In genomic region chr14:33824421-33824874, GRCm38 (mm10) we compare ENCODE assay signal across 8 mouse cellular contexts.
DNase-seq lines count a peak whose midpoint lies in the region; ATAC-seq lines count a peak whose summit lies in the region.

No protein-coding gene starts in this region.

- peaks cover 3 to 5% of the 10 kb centered on the region in 2 experiments; a peak in 2 of 4 replicates for H3K4me1 ChIP-seq in heart, embryonic 14.5 days (ENCODE audit: control insufficient read depth in 2 of 2, insufficient read depth in 2 of 2, low read length in 2 of 2)
- no peaks in the 10 kb centered on the region for H3K4me1 ChIP-seq in hindbrain, embryonic 11.5 days (replicated peaks; ENCODE audit: control insufficient read depth, insufficient read depth, low read length)
- peaks cover 23% of the 10 kb centered on the region for H3K4me1 ChIP-seq in limb, embryonic 12.5 days (replicated peaks)
- no peaks in the 10 kb centered on the region for H3K4me1 ChIP-seq in stomach, embryonic 15.5 days

- peak overlapping the region; percentile 36; the same call in 1 of the 2 replicates for H3K4me2 ChIP-seq in heart, embryonic 14.5 days (ENCODE audit: low read length)
- H3K4me2 ChIP-seq in hindbrain, embryonic 11.5 days (replicated peaks; ENCODE audit: low read depth, low read length) = no peak overlapping the region
- peak overlapping the region; percentile 20; the same call in 1 of the 2 replicates for H3K4me2 ChIP-seq in limb, embryonic 12.5 days
- H3K4me2 ChIP-seq in stomach, embryonic 15.5 days = no peak overlapping the region

- H3K9me3 ChIP-seq in heart, embryonic 14.5 days (ENCODE audit: control insufficient read depth, low read length) = 0 out of 2 replicates have a peak, but pooled peaks cover 2% of the 10 kb centered on the region
- H3K9me3 ChIP-seq in hindbrain, embryonic 11.5 days (ENCODE audit: control insufficient read depth, low read length) = no peaks in the 10 kb centered on the region
- no peaks in the 10 kb centered on the region for H3K9me3 ChIP-seq in limb, embryonic 12.5 days
- no peaks in the 10 kb centered on the region for H3K9me3 ChIP-seq in stomach, embryonic 15.5 days

- H3K36me3 ChIP-seq in heart, embryonic 14.5 days (ENCODE audit: control insufficient read depth, insufficient read depth, low read length) = no peaks in the 10 kb centered on the region
- H3K36me3 ChIP-seq in hindbrain, embryonic 11.5 days (ENCODE audit: control insufficient read depth, insufficient read depth, low read length) = no peaks in the 10 kb centered on the region
- no peaks in the 10 kb centered on the region for H3K36me3 ChIP-seq in limb, embryonic 12.5 days
- H3K36me3 ChIP-seq in stomach, embryonic 15.5 days = no peaks in the 10 kb centered on the region

- 52% methylated on average over 11 of the region's 11 CpGs for WGBS in heart, embryonic 14.5 days
- 32% methylated on average over 11 of the region's 11 CpGs for WGBS in hindbrain, embryonic 11.5 days
- 42% methylated on average over 11 of the region's 11 CpGs for WGBS in limb, embryonic 12.5 days
- 36% methylated on average over 11 of the region's 11 CpGs for WGBS in stomach, embryonic 15.5 days

- H3K4me3 ChIP-seq in heart, embryonic 14.5 days (ENCODE audit: control insufficient read depth in 1 of 2, insufficient read depth in 1 of 2, low read depth in 1 of 2, low read length in 2 of 2) = no peak overlapping the region
- no peak overlapping the region for H3K4me3 ChIP-seq in hindbrain, embryonic 11.5 days (ENCODE audit: low read depth, low read length)
- no peak overlapping the region for H3K4me3 ChIP-seq in limb, embryonic 12.5 days (replicated peaks)
- H3K4me3 ChIP-seq in stomach, embryonic 15.5 days (replicated peaks) = no peak overlapping the region

- H3K27me3 ChIP-seq in heart, embryonic 14.5 days (ENCODE audit: control insufficient read depth, insufficient read depth, low read length) = no peaks in the 10 kb centered on the region; the same call in 1 of the 2 replicates
- H3K27me3 ChIP-seq in hindbrain, embryonic 11.5 days (ENCODE audit: control insufficient read depth, insufficient read depth, low read length) = no peaks in the 10 kb centered on the region
- peaks cover 3% of the 10 kb centered on the region; the same call in 1 of the 2 replicates for H3K27me3 ChIP-seq in limb, embryonic 12.5 days
- no peaks in the 10 kb centered on the region for H3K27me3 ChIP-seq in stomach, embryonic 15.5 days (replicated peaks)

- DNase-seq in heart, adult 8-10 months (ENCODE audit: low spot score) = no peak
- peak; percentile 13 for DNase-seq in embryo, embryonic 11.5 days (ENCODE audit: low read depth, low spot score)
- DNase-seq in hindbrain, embryonic 11.5 days (ENCODE audit: low spot score) = peak; percentile 31
- no peak for DNase-seq in adrenal gland, postnatal 10 days
- DNase-seq in spleen, postnatal 36 days (ENCODE audit: low spot score in 2 of 2) = no peak

- 0 out of 2 replicates have a peak, but pooled peaks have one; percentile 13 for ATAC-seq in heart, embryonic 14.5 days (ENCODE audit: insufficient number of reproducible peaks, insufficient read depth, low FRiP score, low read depth)
- ATAC-seq in hindbrain, embryonic 11.5 days (ENCODE audit: low FRiP score) = no peak
- ATAC-seq in limb, embryonic 12.5 days (ENCODE audit: insufficient number of reproducible peaks, insufficient read depth, low FRiP score, low TSS enrichment, low read depth) = peak; percentile 57; the same call in 1 of the 2 replicates
- ATAC-seq in stomach, embryonic 15.5 days (ENCODE audit: insufficient read depth, low FRiP score, low read depth) = no peak

- peak overlapping the region; percentile 14 to 32; a peak in 1 of 4 replicates for H3K27ac ChIP-seq in heart, embryonic 14.5 days (replicated peaks in 1 of 2; ENCODE audit: control insufficient read depth in 1 of 2, insufficient read depth in 1 of 2, low read depth in 2 of 2, low read length in 2 of 2)
- H3K27ac ChIP-seq in hindbrain, embryonic 11.5 days (ENCODE audit: low read depth, low read length) = no peak overlapping the region
- H3K27ac ChIP-seq in limb, embryonic 12.5 days = peak overlapping the region; percentile 81
- H3K27ac ChIP-seq in stomach, embryonic 15.5 days = 0 out of 2 replicates have a peak overlapping the region, but pooled peaks have one; percentile 11

- no peak overlapping the region for H3K9ac ChIP-seq in heart, embryonic 14.5 days (ENCODE audit: low read length)
- H3K9ac ChIP-seq in hindbrain, embryonic 11.5 days (ENCODE audit: low read depth, low read length) = no peak overlapping the region
- no peak overlapping the region for H3K9ac ChIP-seq in limb, embryonic 12.5 days (replicated peaks)
- H3K9ac ChIP-seq in stomach, embryonic 15.5 days = no peak overlapping the region

Comparison
In these comparisons a context has a peak if more than half of its experiments do, and no peak if none do; other contexts are left out.
1. ATAC-seq: peak in heart, embryonic 14.5 days (single experiment) and limb, embryonic 12.5 days (single experiment); none in hindbrain, embryonic 11.5 days (single experiment) and stomach, embryonic 15.5 days (single experiment).
2. H3K4me2 ChIP-seq: peak in heart, embryonic 14.5 days (single experiment) and limb, embryonic 12.5 days (single experiment); none in hindbrain, embryonic 11.5 days (single experiment) and stomach, embryonic 15.5 days (single experiment).
3. DNase-seq: peak in embryo, embryonic 11.5 days (single experiment) and hindbrain, embryonic 11.5 days (single experiment); none in heart, adult 8-10 months (single experiment), adrenal gland, postnatal 10 days (single experiment) and spleen, postnatal 36 days (0 of 2).